Mouse (Mus musculus): ENCODE measurements around the gene F7. TPM values are rescaled to one million over a fixed set of nuclear protein-coding genes. Genes with fewer than 3 reads are reported as not detected.

F7 gene
- polyA plus RNA-seq (2012; rRNA removed) (4.4 and 5.8 TPM in 2 replicates), polyA plus RNA-seq (2014; fragmentation: Nextera tagmentation; extraction: Ambion mirVana) (3.9 and 4.1 TPM in 2 replicates)

- Histone ChIP-seq H3K4me3 (ENCODE audit: insufficient read depth in 1 of 2, low read depth in 2 of 2, low read length in 2 of 2) (no peak within 1 kb of the TSS), H3K4me2 (ENCODE audit: low read depth) (no peak within 1 kb of the TSS), H3K27me3 (ENCODE audit: control insufficient read depth, insufficient read depth, low read length) (no peaks in the 10 kb centered on the region), H3K9me3 (ENCODE audit: control insufficient read depth, low read length) (no peaks in the 10 kb centered on the region), H3K4me1 (replicated peaks; ENCODE audit: control insufficient read depth in 2 of 2, insufficient read depth in 2 of 2, low read length in 1 of 2) (peaks cover 0 to 9% of the 10 kb centered on the region in 2 experiments; a peak in 1 of 4 replicates), H3K27ac (no peak within 1 kb of the TSS), H3K36me3 (replicated peaks; ENCODE audit: control insufficient read depth, insufficient read depth, low read depth) (no peaks in the 10 kb centered on the region), H3K9ac (replicated peaks) (no peak within 1 kb of the TSS)
- DNase-seq (ENCODE audit: low read depth in 3 of 3, low spot score in 3 of 3) (no peak), ATAC-seq (ENCODE audit: insufficient read depth) (peak; percentile 55; the same call in 1 of the 2 replicates)
- no peak for TF ChIP-seq CTCF (IDR thresholded peaks at IDR 0.05; ENCODE audit: low read depth)
- no peak for TF ChIP-seq EP300 (IDR thresholded peaks at IDR 0.05; ENCODE audit: low read depth)
- WGBS (ENCODE audit: insufficient replicate concordance) = 51% methylated on average over 10 of the region's 10 CpGs
Observed at GRCm38 (mm10) chr8:13025487-13026224, at the start of gene F7. Gene F7, plus strand, starts transcription at chr8:13026034.

- 37% methylated on average over 11 of the region's 11 CpGs for WGBS (ENCODE audit: insufficient replicate concordance)
- no peak overlapping the region for H3K4me2 ChIP-seq (ENCODE audit: low read depth)
- ATAC-seq (ENCODE audit: insufficient read depth) (no peak), DNase-seq (ENCODE audit: low read depth in 3 of 3, low spot score in 3 of 3) (no peak)
- no peaks in the 10 kb centered on the region for H3K36me3 ChIP-seq (replicated peaks; ENCODE audit: control insufficient read depth, insufficient read depth, low read depth)
- H3K9ac ChIP-seq (replicated peaks) = no peak overlapping the region
- H3K27me3 ChIP-seq (ENCODE audit: control insufficient read depth, insufficient read depth, low read length) = no peaks in the 10 kb centered on the region; the same call in none of the 2 replicates
- TF ChIP-seq CTCF (IDR thresholded peaks at IDR 0.05; ENCODE audit: low read depth) (no peak), EP300 (IDR thresholded peaks at IDR 0.05; ENCODE audit: low read depth) (no peak)
- H3K27ac ChIP-seq = no peak overlapping the region
- H3K4me3 ChIP-seq (ENCODE audit: insufficient read depth in 1 of 2, low read depth in 2 of 2, low read length in 2 of 2) = no peak overlapping the region
- no peaks in the 10 kb centered on the region for H3K4me1 ChIP-seq (replicated peaks; ENCODE audit: control insufficient read depth in 2 of 2, insufficient read depth in 2 of 2, low read length in 1 of 2)
- H3K9me3 ChIP-seq (ENCODE audit: control insufficient read depth, low read length) = no peaks in the 10 kb centered on the region
Observed at GRCm38 (mm10) chr8:12976290-12976689, 49.5 kb upstream of the F7 start.

- no peak for DNase-seq (ENCODE audit: low read depth in 3 of 3, low spot score in 3 of 3)
- Histone ChIP-seq H3K27me3 (ENCODE audit: control insufficient read depth, insufficient read depth, low read length) (no peaks in the 10 kb centered on the region; the same call in none of the 2 replicates), H3K4me2 (ENCODE audit: low read depth) (no peak overlapping the region), H3K27ac (no peak overlapping the region), H3K9ac (replicated peaks) (no peak overlapping the region), H3K36me3 (replicated peaks; ENCODE audit: control insufficient read depth, insufficient read depth, low read depth) (no peaks in the 10 kb centered on the region), H3K9me3 (ENCODE audit: control insufficient read depth, low read length) (no peaks in the 10 kb centered on the region), H3K4me1 (replicated peaks; ENCODE audit: control insufficient read depth in 2 of 2, insufficient read depth in 2 of 2, low read length in 1 of 2) (no peaks in the 10 kb centered on the region), H3K4me3 (ENCODE audit: insufficient read depth in 1 of 2, low read depth in 2 of 2, low read length in 2 of 2) (no peak overlapping the region)
- TF ChIP-seq CTCF (IDR thresholded peaks at IDR 0.05; ENCODE audit: low read depth) (no peak), EP300 (IDR thresholded peaks at IDR 0.05; ENCODE audit: low read depth) (no peak)
- 22% methylated on average over 5 of the region's 5 CpGs for WGBS (ENCODE audit: insufficient replicate concordance)
- no peak for ATAC-seq (ENCODE audit: insufficient read depth)
Observed at GRCm38 (mm10) chr8:12976723-12977122, 49.1 kb upstream of the F7 start.

DNA sequence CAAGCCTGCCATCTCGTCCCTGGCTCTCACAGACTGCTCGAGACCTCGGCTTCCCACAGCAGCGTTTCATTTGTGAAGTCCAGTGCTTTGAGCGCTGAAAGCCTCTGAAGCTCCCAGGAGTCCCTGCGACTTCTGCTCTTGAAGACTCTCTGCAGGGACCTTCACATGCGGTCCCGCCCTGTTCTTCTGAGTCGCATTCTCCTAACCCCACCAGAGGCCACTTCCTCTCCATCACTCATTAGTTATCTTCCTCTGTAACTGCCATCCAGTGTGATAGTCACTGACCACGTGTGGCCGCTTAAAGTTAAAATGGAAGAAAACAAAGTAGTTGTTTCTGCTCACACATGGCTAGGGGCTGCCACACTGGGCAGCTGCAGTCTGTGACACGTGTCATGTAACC lies 48.5 kb upstream of the F7 start:
- no peaks in the 10 kb centered on the region; the same call in none of the 2 replicates for H3K27me3 ChIP-seq (ENCODE audit: control insufficient read depth, insufficient read depth, low read length)
- no peaks in the 10 kb centered on the region for H3K9me3 ChIP-seq (ENCODE audit: control insufficient read depth, low read length)
- no peak overlapping the region for H3K4me3 ChIP-seq (ENCODE audit: insufficient read depth in 1 of 2, low read depth in 2 of 2, low read length in 2 of 2)
- no peak overlapping the region for H3K4me2 ChIP-seq (ENCODE audit: low read depth)
- ATAC-seq (ENCODE audit: insufficient read depth) (no peak), DNase-seq (ENCODE audit: low read depth in 3 of 3, low spot score in 3 of 3) (no peak)
- no peaks in the 10 kb centered on the region for H3K36me3 ChIP-seq (replicated peaks; ENCODE audit: control insufficient read depth, insufficient read depth, low read depth)
- WGBS (ENCODE audit: insufficient replicate concordance) = 24% methylated on average over 12 of the region's 12 CpGs
- H3K27ac ChIP-seq = no peak overlapping the region
- H3K9ac ChIP-seq (replicated peaks) = no peak overlapping the region
- TF ChIP-seq EP300 (IDR thresholded peaks at IDR 0.05; ENCODE audit: low read depth) (no peak), CTCF (IDR thresholded peaks at IDR 0.05; ENCODE audit: low read depth) (no peak)
- no peaks in the 10 kb centered on the region for H3K4me1 ChIP-seq (replicated peaks; ENCODE audit: control insufficient read depth in 2 of 2, insufficient read depth in 2 of 2, low read length in 1 of 2)

DNA sequence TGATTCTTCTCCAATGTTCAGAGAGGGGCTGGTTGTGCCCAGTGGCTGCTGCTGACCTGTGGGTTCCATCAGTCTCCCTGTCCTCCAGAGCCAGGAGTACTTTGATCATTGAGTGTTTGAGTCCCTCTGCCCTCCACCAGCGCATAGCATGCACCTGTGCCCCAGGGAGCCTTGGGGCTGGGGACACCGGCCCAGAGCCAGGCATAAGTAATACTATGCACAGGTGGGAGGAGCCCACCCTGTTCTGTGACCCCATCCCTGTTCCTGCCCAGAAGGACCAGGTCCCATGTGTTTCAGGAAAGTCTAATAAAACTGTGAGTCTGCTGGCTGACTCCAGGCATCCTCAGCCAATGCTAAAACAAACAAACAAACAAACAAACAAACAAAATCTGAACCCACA lies 47.5 kb upstream of the F7 start:
- Histone ChIP-seq H3K27ac (no peak overlapping the region), H3K36me3 (replicated peaks; ENCODE audit: control insufficient read depth, insufficient read depth, low read depth) (no peaks in the 10 kb centered on the region), H3K4me1 (replicated peaks; ENCODE audit: control insufficient read depth in 2 of 2, insufficient read depth in 2 of 2, low read length in 1 of 2) (no peaks in the 10 kb centered on the region), H3K9me3 (ENCODE audit: control insufficient read depth, low read length) (no peaks in the 10 kb centered on the region), H3K4me3 (ENCODE audit: insufficient read depth in 1 of 2, low read depth in 2 of 2, low read length in 2 of 2) (no peak overlapping the region), H3K27me3 (ENCODE audit: control insufficient read depth, insufficient read depth, low read length) (no peaks in the 10 kb centered on the region; the same call in none of the 2 replicates), H3K4me2 (ENCODE audit: low read depth) (no peak overlapping the region), H3K9ac (replicated peaks) (no peak overlapping the region)
- no peak for TF ChIP-seq EP300 (IDR thresholded peaks at IDR 0.05; ENCODE audit: low read depth)
- DNase-seq (ENCODE audit: low read depth in 3 of 3, low spot score in 3 of 3) (no peak), ATAC-seq (ENCODE audit: insufficient read depth) (no peak)
- WGBS (ENCODE audit: insufficient replicate concordance) = 47% methylated on average over 2 of the region's 2 CpGs
